Mouse (Mus musculus) CD4-positive, CD25-positive, alpha-beta regulatory T cell, adult 2 months (primary cell): ENCODE measurements around the gene Fgf2.

Experiments
- DNase-seq: peaks from one replicate; pipeline ENCODE4 v3.0.0-alpha.2; 2012; ENCODE audit warnings: low read depth, low spot score

Fgf2 gene

DNA sequence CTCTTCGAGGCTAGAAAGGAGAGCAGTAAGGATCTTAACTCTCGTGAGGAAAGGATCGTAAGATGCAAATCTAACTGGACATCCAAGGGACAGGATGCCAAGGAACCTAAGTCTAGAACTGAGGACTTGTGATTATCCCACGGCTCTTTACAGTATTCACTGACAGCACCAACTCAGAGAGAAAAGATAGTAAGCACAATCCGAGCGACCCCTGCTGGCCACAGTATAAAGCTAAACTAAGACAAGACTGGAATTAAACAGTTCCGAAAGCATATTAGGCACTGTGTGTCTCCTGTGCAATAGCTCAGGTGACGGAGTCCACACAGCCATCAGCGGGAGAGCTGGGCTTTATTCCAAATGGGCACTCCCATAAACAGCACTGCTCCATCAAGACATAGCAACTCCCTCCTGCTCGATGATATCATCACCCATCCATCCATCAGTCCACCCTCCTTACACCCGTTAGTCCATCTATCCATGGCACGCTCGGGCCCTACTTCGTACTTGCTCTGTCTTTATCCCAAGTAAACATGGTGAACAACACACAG, 66.3 kb downstream of the Fgf2 start:
- peak; percentile 86 for DNase-seq

DNA sequence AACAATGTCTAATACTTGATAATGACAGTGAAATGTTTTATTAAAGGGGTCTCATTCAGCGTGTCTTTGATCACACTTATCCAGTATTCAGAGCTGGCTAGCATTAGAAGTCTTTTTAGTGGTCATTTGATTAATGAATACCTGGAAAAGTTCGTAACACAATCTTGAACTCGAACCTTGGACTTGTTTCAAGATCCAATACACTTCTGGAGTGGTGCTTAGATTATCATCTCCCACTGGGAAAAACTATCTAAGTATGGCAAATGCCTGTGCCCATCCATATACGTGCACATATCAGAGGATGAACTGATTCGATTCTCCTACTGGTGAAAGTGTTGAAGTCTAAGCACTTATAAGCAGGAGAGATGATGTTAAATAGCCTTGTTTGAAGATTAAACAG, 70.2 kb downstream of the Fgf2 start:
- DNase-seq = no peak

DNA sequence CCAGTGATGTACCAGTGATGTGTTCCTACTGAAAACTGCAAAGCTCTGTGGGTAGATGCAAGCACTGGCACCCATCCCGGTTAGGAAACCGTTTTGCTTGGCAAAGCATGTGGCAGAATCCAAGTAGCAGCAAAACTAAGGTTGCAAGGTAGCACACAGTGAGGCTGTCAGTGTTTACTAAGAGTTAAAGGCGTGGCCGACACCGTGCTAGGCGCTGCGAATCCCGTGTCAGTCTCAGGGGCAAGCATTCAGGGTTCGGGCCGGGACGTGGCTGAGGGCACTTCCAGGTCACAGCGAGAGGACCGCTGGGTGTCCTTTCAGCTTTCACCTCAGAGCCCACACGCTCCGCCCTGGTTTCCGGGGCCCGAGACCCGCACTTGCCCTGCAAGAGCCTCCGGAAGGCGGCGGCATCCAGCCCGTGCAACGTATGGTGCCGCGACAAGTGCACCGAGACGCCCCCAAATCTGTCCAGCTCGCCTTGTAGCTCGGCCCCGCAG, 70.9 kb downstream of the Fgf2 start:
- peak; percentile 87 for DNase-seq

DNA sequence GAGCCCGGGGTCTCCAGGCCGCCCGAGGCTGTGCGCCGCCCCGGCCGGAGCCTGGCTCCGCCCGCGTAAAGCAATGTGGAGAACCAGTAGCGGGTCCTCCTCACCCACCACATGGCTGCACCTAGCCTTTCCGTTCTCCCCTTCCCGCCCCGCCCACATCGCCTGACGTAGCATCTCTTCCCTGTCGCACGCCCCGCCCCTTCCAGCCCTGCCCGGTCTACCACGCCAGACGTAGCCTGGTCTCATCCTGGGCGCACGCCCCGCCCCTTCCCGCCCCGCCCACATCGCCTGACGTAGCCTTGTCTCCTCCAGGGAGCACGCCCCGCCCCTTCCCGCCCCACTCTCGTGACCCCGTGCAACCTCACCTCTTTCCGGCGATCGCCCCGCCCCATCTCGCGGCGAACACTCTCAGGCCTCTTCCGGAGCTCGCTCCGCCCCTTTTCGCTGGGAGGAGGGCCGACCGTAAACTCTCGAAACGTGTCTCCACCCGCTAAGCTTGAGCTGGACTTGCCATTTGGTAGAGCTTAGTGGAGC, 71.4 kb downstream of the Fgf2 start, which contains the start of gene Spata5:
TSS of gene Spata5 (plus strand) at position 439 of the 534 bp plus-strand sequence.
- peak; percentile 100 for DNase-seq

DNA sequence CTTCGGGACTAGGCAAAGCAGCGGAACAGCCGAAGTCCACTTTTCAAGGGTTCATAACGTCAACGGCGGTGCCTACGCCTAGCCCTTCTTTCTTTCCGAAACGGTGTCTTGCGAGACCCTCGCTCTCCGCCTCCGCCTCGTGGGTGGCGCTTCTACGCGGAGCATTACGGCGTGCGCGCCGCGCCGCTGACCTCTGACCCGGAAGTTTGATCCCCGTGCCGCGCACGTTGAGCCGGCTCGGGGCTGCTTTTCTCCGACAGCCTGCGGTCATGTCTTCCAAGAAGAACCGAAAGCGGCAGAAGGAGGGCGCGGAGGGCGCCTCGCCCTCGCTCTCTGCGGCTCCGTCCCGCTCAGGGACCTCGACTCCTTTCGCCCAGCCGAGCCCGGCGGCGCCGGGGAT, 71.9 kb downstream of the Fgf2 start, which contains the start of gene Nudt6:
TSS of gene Nudt6 (minus strand) at position 140 of the 400 bp plus-strand sequence.
- DNase-seq = peak; percentile 96

DNA sequence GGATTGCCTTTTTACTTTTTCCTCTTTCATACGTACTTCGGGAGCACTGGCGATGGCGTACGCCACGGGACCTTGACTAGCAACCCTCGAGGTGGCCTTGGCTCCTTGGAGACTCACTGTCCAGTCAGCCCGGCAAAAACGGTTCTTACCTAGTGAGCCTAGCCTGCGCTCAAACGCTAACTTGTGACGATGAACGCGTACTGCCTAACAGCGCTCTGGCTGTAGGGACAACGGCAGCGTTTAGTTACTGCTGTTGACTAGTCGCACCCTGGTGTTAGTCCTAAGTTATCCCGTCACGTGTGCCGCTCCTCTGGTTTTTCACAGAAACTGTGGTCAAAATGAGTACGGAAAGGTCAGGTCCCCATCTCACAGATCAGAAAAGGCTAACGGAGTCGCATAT, 72.5 kb downstream of the Fgf2 start:
- peak; percentile 62 for DNase-seq

DNA sequence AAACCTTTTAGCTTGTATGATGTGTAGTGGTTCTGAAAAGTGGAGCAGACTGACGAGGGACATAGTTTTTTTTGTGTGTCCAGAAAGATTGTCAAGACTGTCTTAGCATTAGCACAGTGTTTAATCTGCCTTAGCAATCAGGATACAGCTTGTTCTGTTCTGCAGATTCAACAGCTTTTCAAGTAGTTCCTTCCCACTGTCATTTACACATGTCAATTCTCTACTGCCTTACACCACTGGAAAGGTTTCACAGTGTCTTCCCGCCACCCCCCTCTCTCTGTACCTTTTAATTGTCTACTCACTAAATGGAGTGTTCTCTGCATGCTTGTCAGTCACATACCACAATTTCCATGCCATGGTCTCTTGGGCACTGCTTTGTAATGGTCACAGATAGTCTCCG, 73.0 kb downstream of the Fgf2 start:
- DNase-seq = peak; percentile 16

DNA sequence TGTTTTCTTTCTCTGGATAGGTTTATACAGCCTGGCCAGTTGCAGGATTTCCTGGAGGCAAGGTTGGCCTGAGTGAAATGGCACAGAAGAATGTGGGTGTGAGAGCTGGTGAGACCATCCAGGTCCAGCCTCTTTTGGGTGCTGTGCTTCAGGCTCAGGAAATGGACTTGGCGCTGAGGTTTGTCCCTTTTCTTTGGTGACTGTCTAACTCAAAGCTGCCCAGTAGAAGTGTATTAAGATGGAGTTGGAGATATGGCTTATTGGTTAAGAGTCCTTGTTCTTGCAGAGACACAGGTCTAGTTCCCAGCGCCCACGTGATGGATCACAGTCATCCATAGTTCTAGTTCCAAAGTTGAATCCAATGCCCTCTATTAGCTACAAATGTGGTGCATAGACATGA, 77.9 kb downstream of the Fgf2 start:
- no peak for DNase-seq

DNA sequence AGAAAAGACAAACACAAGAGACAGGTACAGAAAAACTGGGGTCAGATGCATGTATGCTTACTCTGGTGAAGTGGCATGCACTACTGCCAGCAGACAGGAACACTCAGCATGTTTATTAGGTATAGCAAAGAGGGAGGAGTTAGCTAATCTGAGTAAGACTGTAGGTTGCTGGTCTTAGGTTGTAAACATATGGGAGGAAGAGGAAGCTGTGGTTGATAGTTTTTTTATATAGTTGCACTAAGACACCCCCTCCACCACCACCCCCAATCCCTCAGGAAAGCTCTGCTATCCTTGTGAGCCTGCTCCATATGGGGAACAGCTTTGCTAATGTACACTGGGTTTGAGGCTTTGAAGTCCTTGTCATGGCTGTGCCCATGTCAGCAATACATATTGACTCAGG, 82.2 kb downstream of the Fgf2 start:
- DNase-seq = no peak

DNA sequence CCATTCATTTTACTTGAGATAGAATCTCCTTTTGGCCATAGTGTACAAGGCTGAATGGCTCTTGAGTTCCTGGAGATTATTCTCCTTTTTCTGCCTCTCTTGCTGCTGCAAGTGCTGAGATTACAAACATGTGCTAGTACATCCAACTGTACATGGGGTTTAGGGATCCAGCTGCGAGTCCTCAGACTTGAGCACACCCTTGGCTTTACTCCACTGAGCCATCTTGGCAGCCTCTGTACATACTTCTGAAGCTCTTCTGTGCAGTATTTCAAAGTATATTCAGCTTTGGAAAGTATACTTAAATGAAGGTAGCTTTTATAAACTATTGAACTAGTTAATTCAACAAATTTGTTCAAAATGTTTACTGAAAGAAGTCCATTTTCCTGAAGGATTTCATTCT, 91.6 kb downstream of the Fgf2 start:
- no peak for DNase-seq

DNA sequence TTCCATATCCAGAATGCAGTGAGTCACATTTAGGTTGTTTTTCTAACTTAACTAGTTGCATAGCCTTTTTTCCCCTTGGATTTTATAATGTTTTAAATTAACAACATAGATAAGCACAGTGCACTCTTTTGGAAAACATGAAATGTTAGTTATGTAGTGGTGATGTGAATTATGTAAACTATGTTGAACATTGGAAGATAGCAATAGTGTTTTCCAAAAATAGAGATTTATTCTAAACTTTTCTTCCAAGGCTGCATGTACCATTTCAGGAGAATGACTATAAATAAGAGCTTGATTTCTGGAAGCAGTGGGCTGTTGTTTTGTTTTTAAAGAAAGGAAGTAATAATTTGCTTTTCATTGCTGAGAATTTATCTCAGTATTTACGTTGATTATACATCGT, 95.3 kb downstream of the Fgf2 start:
- DNase-seq = no peak

DNA sequence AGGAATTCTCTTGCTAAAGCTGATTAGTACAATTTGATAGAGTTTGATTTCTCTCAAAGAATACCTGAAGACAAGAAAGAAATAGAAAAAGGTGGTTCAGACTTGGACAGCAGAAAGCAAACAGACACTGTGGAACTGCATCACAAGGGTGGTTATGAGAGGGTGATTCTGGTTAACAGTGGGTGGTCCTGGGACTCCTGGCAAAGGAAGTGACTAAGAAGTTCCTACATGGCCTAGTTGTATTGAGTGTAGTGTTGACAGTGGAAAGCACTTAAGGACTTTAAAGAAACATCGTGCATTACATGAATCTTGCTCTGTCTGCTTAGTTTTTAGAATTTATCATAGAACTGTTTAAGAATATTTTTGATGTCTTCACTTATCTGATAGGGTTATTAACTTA, 107.8 kb downstream of the Fgf2 start:
- peak; percentile 14 for DNase-seq
